Mouse (Mus musculus) embryonic facial prominence, embryonic 13.5 days (tissue): ENCODE data around the gene Rnf141. TPM values are rescaled to one million over a fixed set of nuclear protein-coding genes. Genes with fewer than 3 reads are reported as not detected.
A peak's percentile ranks its signal among the peaks of the same experiment; 100 is the strongest.

Experiments
- ATAC-seq: fragments of 200-750 bp; cut with Nextera tagmentation; 2 replicates; pipeline ENCODE4 v1.8.0; 2017; ENCODE audit warnings: low read depth; ENCODE audit not compliant: insufficient number of reproducible peaks, insufficient read depth, low FRiP score, low TSS enrichment
- H3K27ac ChIP-seq: fragments of 300-500 bp; sonication (generic); 2 replicates; pipeline ENCODE4 v1.5.1; 2015; ENCODE audit warnings: moderate library complexity, mild to moderate bottlenecking, inconsistent platforms
- H3K27me3 ChIP-seq: fragments of 300-500 bp; sonication (generic); 2 replicates; pipeline ENCODE4 v1.6.1; 2015; ENCODE audit warnings: mild to moderate bottlenecking, inconsistent platforms
- H3K36me3 ChIP-seq: fragments of 300-500 bp; sonication (generic); 2 replicates; pipeline ENCODE4 v1.6.1; 2015; ENCODE audit warnings: mild to moderate bottlenecking, inconsistent platforms
- H3K4me1 ChIP-seq: fragments of 300-500 bp; sonication (generic); 2 replicates; pipeline ENCODE4 v1.6.1; 2015; ENCODE audit warnings: inconsistent platforms
- H3K4me2 ChIP-seq: fragments of 300-500 bp; sonication (generic); 2 replicates; pipeline ENCODE4 v1.6.1; 2015; ENCODE audit warnings: moderate library complexity, mild to moderate bottlenecking, inconsistent platforms
- H3K4me3 ChIP-seq: fragments of 300-500 bp; sonication (generic); 2 replicates; pipeline ENCODE4 v1.5.1; 2015; ENCODE audit warnings: mild to moderate bottlenecking, inconsistent platforms
- H3K9ac ChIP-seq: fragments of 300-500 bp; sonication (generic); 2 replicates; pipeline ENCODE4 v1.6.1; 2015; ENCODE audit warnings: mild to moderate bottlenecking, inconsistent platforms
- H3K9me3 ChIP-seq: fragments of 300-500 bp; sonication (generic); 2 replicates; pipeline ENCODE4 v1.6.1; 2016; ENCODE audit warnings: inconsistent platforms
- whole genome bisulfite sequencing: fragments of 180-500 bp; shearing (Covaris S2); methylation state at CpG from one replicate; pipeline ENCODE4 v1.1.7; 2015; ENCODE audit warnings: mixed read lengths; 5-methylcytosine and 5-hydroxymethylcytosine counted together
- polyA plus RNA-seq: library from polyadenylated mRNA; unstranded; fragments of >200 nt; fragmentation: Nextera tagmentation; extraction: Ambion mirVana; gene quantifications from 2 replicates; pipeline ENCODE4 v1.2.1, GENCODE M21; 2015

Rnf141 gene
- polyA plus RNA-seq, 1 experiment from 2014 or later = 16.9 TPM

GRCm38 (mm10) chr7:110810995-110811394 is 33.3 kb downstream of the Rnf141 start:
- no peak overlapping the region for H3K4me3 ChIP-seq

GRCm38 (mm10) chr7:110809585-110810557 is 34.4 kb downstream of the Rnf141 start:
- Histone ChIP-seq H3K9ac (no peak overlapping the region), H3K9me3 (no peaks in the 10 kb centered on the region), H3K4me3 (no peak overlapping the region), H3K27ac (0 out of 2 replicates have a peak overlapping the region, but pooled peaks have one; percentile 7), H3K4me1 (peaks cover 22% of the 10 kb centered on the region), H3K4me2 (no peak overlapping the region), H3K36me3 (peaks cover 8% of the 10 kb centered on the region; the same call in 1 of the 2 replicates), H3K27me3 (no peaks in the 10 kb centered on the region)
- WGBS = 83% methylated on average over 18 of the region's 18 CpGs
- ATAC-seq = no peak

More at GRCm38 (mm10) chr7:110810995-110811394, 33.3 kb downstream of the Rnf141 start:
- H3K36me3 ChIP-seq = peaks cover 8% of the 10 kb centered on the region; the same call in 1 of the 2 replicates
- no peaks in the 10 kb centered on the region for H3K27me3 ChIP-seq
- WGBS = 85% methylated on average over 8 of the region's 8 CpGs
- peak; percentile 35; the same call in 1 of the 2 replicates for ATAC-seq
- no peaks in the 10 kb centered on the region for H3K9me3 ChIP-seq
- H3K9ac ChIP-seq = no peak overlapping the region
- H3K4me1 ChIP-seq = peaks cover 22% of the 10 kb centered on the region
- H3K27ac ChIP-seq = no peak overlapping the region
- H3K4me2 ChIP-seq = no peak overlapping the region

GRCm38 (mm10) chr7:110808962-110809361 is 35.3 kb downstream of the Rnf141 start:
- ATAC-seq = no peak

GRCm38 (mm10) chr7:110807460-110808030 is 36.7 kb downstream of the Rnf141 start:
- 0 out of 2 replicates have a peak overlapping the region, but pooled peaks have one; percentile 17 for H3K9ac ChIP-seq
- H3K27ac ChIP-seq = no peak overlapping the region
- no peak overlapping the region for H3K4me3 ChIP-seq
- H3K4me1 ChIP-seq = peaks cover 25% of the 10 kb centered on the region
- H3K9me3 ChIP-seq = no peaks in the 10 kb centered on the region
- ATAC-seq = no peak
- 87% methylated on average over 13 of the region's 13 CpGs for WGBS
- H3K27me3 ChIP-seq = no peaks in the 10 kb centered on the region
- H3K36me3 ChIP-seq = peaks cover 4% of the 10 kb centered on the region; the same call in 1 of the 2 replicates
- H3K4me2 ChIP-seq = no peak overlapping the region

More at GRCm38 (mm10) chr7:110808962-110809361, 35.3 kb downstream of the Rnf141 start:
- Histone ChIP-seq H3K9ac (no peak overlapping the region), H3K36me3 (peaks cover 8% of the 10 kb centered on the region; the same call in 1 of the 2 replicates), H3K9me3 (no peaks in the 10 kb centered on the region), H3K27ac (peak overlapping the region; percentile 48; the same call in 1 of the 2 replicates), H3K4me2 (no peak overlapping the region), H3K27me3 (no peaks in the 10 kb centered on the region), H3K4me3 (no peak overlapping the region), H3K4me1 (peaks cover 25% of the 10 kb centered on the region)
- WGBS = 18% methylated on average over 3 of the region's 3 CpGs

GRCm38 (mm10) chr7:110804266-110804665 is 40.0 kb downstream of the Rnf141 start:
- H3K27me3 ChIP-seq = no peaks in the 10 kb centered on the region
- peaks cover 14% of the 10 kb centered on the region for H3K4me1 ChIP-seq
- no peaks in the 10 kb centered on the region for H3K36me3 ChIP-seq
- no peak overlapping the region for H3K27ac ChIP-seq
- no peak overlapping the region for H3K4me2 ChIP-seq
- H3K9ac ChIP-seq = no peak overlapping the region
- no peak for ATAC-seq
- no peak overlapping the region for H3K4me3 ChIP-seq
- H3K9me3 ChIP-seq = no peaks in the 10 kb centered on the region
- 73% methylated on average over 3 of the region's 3 CpGs for whole genome bisulfite sequencing

GRCm38 (mm10) chr7:110803131-110803530 is 41.1 kb downstream of the Rnf141 start:
- no peaks in the 10 kb centered on the region for H3K36me3 ChIP-seq
- peaks cover 11% of the 10 kb centered on the region; the same call in 1 of the 2 replicates for H3K4me1 ChIP-seq
- H3K27ac ChIP-seq = no peak overlapping the region
- H3K27me3 ChIP-seq = no peaks in the 10 kb centered on the region
- WGBS = 92% methylated on average over 10 of the region's 10 CpGs
- H3K9me3 ChIP-seq = no peaks in the 10 kb centered on the region
- H3K4me2 ChIP-seq = no peak overlapping the region
- ATAC-seq = no peak
- H3K9ac ChIP-seq = no peak overlapping the region
- H3K4me3 ChIP-seq = no peak overlapping the region

GRCm38 (mm10) chr7:110801028-110801427 is 43.2 kb downstream of the Rnf141 start:
- Histone ChIP-seq H3K9ac (no peak overlapping the region), H3K27me3 (no peaks in the 10 kb centered on the region), H3K4me3 (no peak overlapping the region), H3K27ac (no peak overlapping the region), H3K4me2 (no peak overlapping the region), H3K36me3 (no peaks in the 10 kb centered on the region), H3K9me3 (no peaks in the 10 kb centered on the region), H3K4me1 (peaks cover 12% of the 10 kb centered on the region; the same call in 1 of the 2 replicates)
- under 1% methylated on average over 4 of the region's 4 CpGs for WGBS
- no peak for ATAC-seq

- 82% methylated on average over 11 of the region's 11 CpGs for WGBS
- no peaks in the 10 kb centered on the region for H3K27me3 ChIP-seq
- H3K27ac ChIP-seq = no peak overlapping the region
- no peak overlapping the region for H3K4me2 ChIP-seq
- H3K9me3 ChIP-seq = no peaks in the 10 kb centered on the region
- no peak for ATAC-seq
- no peaks in the 10 kb centered on the region for H3K36me3 ChIP-seq
- no peak overlapping the region for H3K9ac ChIP-seq
- H3K4me1 ChIP-seq = peaks cover 9% of the 10 kb centered on the region; the same call in 1 of the 2 replicates
- no peak overlapping the region for H3K4me3 ChIP-seq
These were observed 46.4 kb downstream of the Rnf141 start for GRCm38 (mm10) chr7:110797722-110798409.

GRCm38 (mm10) chr7:110796367-110797051 is 47.7 kb downstream of the Rnf141 start:
- Histone ChIP-seq H3K27ac (no peak overlapping the region), H3K4me1 (peaks cover 9% of the 10 kb centered on the region; the same call in 1 of the 2 replicates), H3K36me3 (no peaks in the 10 kb centered on the region), H3K4me3 (no peak overlapping the region), H3K9me3 (no peaks in the 10 kb centered on the region), H3K9ac (no peak overlapping the region), H3K27me3 (no peaks in the 10 kb centered on the region), H3K4me2 (no peak overlapping the region)
- no peak for ATAC-seq
- WGBS = 63% methylated on average over 12 of the region's 12 CpGs

GRCm38 (mm10) chr7:110794722-110795121 is 49.5 kb downstream of the Rnf141 start:
- ATAC-seq = no peak
- no peak overlapping the region for H3K4me2 ChIP-seq
- H3K27me3 ChIP-seq = no peaks in the 10 kb centered on the region
- H3K9me3 ChIP-seq = no peaks in the 10 kb centered on the region
- H3K27ac ChIP-seq = no peak overlapping the region
- WGBS = 74% methylated on average over 4 of the region's 4 CpGs
- H3K4me1 ChIP-seq = peaks cover 9% of the 10 kb centered on the region; the same call in 1 of the 2 replicates
- H3K4me3 ChIP-seq = no peak overlapping the region
- H3K36me3 ChIP-seq = no peaks in the 10 kb centered on the region
- H3K9ac ChIP-seq = no peak overlapping the region
